Mouse (Mus musculus) liver, postnatal 0 days (tissue): Measurements from ENCODE around the gene Elf1.

Experiments
- CTCF ChIP-seq: sonication (generic); IDR thresholded peaks from 2 replicates; pipeline ENCODE4 v1.5.1; 2016; ENCODE audit warnings: antibody characterized with exemption, low read depth
- EP300 ChIP-seq: IDR thresholded peaks from 2 replicates; pipeline ENCODE4 v1.6.1; 2016; ENCODE audit warnings: antibody characterized with exemption, low read depth, mild to moderate bottlenecking

GRCm38 (mm10) chr14:79507846-79508245 lies 26.9 kb downstream of the Elf1 start:
- TF ChIP-seq CTCF (no peak), EP300 (no peak)
